Mouse (Mus musculus) C2C12 (cell line): ENCODE measurements at regions not wholly inside any gene's neighbourhood (a gene's known extent, or its start where the extent isn't known, plus 50 kb on each side); places are given as distances from the start of the nearest gene placed in this dataset.

Source experiments
- H3K27me3 ChIP-seq: one replicate; pipeline ENCODE4 v1.6.1; 2011; ENCODE audit not compliant: control insufficient read depth, insufficient read depth, insufficient read length
- H3K36me3 ChIP-seq: one replicate; pipeline ENCODE4 v1.6.1; 2011; ENCODE audit not compliant: control insufficient read depth, insufficient read depth
- H3K4me3 ChIP-seq: one replicate; pipeline ENCODE4 v1.5.1; 2011; ENCODE audit warnings: mild to moderate bottlenecking, control low read depth; ENCODE audit not compliant: poor library complexity, insufficient read depth, severe bottlenecking
- H3K79me2 ChIP-seq: one replicate; pipeline ENCODE4 v1.6.1; 2011; ENCODE audit not compliant: control insufficient read depth, insufficient read depth
- H3K79me3 ChIP-seq: one replicate; pipeline ENCODE4 v1.6.1; 2011; ENCODE audit warnings: low read depth, control low read depth
- H3ac ChIP-seq: one replicate; pipeline ENCODE3; 2011; ENCODE audit warnings: low read depth; ENCODE audit not compliant: control insufficient read depth, insufficient read length
- CEBPB ChIP-seq: IDR thresholded peaks from one replicate; pipeline ENCODE4 v1.6.1; 2011; ENCODE audit warnings: low read depth, mild to moderate bottlenecking, control low read depth, moderate library complexity
- CTCF ChIP-seq: IDR thresholded peaks from one replicate; pipeline ENCODE4 v1.5.1; 2011; ENCODE audit not compliant: control insufficient read depth, insufficient read depth, insufficient read length
- FOSL1 ChIP-seq: IDR thresholded peaks from one replicate; pipeline ENCODE4 v1.8.0; 2011; ENCODE audit warnings: mild to moderate bottlenecking, low read length; ENCODE audit not compliant: poor library complexity, insufficient read depth, severe bottlenecking
- MAX ChIP-seq: IDR thresholded peaks from one replicate; pipeline ENCODE4 v1.6.1; 2011; ENCODE audit warnings: mild to moderate bottlenecking, control low read depth
- MYOG ChIP-seq: IDR thresholded peaks from one replicate; pipeline ENCODE4 v1.6.1; 2011; ENCODE audit not compliant: control insufficient read depth, insufficient read length; ENCODE audit errors: extremely low read depth
- USF1 ChIP-seq: IDR thresholded peaks from one replicate; pipeline ENCODE4 v1.6.1; 2011; ENCODE audit warnings: low read depth, mild to moderate bottlenecking, control low read depth, moderate library complexity

DNA sequence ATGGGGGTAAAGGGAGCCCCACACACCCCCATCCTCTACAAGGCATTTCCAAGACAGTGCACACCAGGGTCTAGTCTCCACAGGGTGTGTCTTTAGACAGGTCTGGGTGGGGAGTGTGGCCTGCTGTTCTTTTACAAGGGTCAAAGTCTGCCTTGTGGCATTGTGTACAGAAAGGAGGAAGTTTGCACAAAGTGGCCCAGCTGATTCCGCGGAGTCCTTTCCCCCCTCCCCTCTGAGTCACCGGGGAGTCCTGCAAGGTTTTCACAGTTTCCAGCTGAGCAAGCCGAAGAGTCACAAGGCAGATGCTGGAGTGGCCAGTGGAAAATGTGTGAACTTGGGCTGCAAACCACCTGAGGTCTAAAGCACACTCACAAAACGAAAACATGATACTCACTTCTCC lies 65.4 kb downstream of the Dyrk2 start:
- no peaks in the 10 kb centered on the region for H3K79me2 ChIP-seq

More for the DNA sequence above, 65.4 kb downstream of the Dyrk2 start:
- Histone ChIP-seq H3K79me3 (no peaks in the 10 kb centered on the region), H3ac (no peak overlapping the region), H3K36me3 (no peaks in the 10 kb centered on the region), H3K4me3 (no peak overlapping the region), H3K27me3 (no peaks in the 10 kb centered on the region)
- TF ChIP-seq CTCF, result no peak
- no peak for TF ChIP-seq MAX
- TF ChIP-seq MYOG, result no peak
- no peak for TF ChIP-seq CEBPB
- TF ChIP-seq USF1, result no peak
- TF ChIP-seq FOSL1, result no peak
